Mouse (Mus musculus): ENCODE data around the gene Wnt5b.

DNA sequence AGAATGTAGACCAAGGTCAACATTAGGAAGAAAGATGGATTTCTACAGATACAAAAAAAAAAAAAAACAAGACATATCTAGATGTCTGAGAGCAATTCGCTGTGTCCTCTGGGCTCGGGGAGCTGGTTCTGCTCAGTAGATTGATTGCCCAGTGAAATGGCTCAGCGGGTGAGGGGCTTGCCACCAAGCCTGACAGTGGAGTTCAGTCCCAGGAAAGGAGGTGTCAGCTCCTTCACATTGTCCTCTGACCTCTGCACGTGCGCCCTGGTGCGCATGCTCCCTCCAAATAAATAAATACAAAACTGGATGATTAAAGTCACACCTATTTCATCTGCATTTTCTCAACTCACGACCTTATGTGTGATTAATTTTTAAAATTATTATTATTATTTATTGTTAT is 124.7 kb downstream of the Wnt5b start:
- no peak for TF ChIP-seq POLR2A (IDR thresholded peaks at IDR 0.05; ENCODE audit: low read depth, low read length)
- no peak for TF ChIP-seq CTCF (IDR thresholded peaks at IDR 0.05; ENCODE audit: borderline replicate concordance, insufficient read depth, low read length)

All from embryonic fibroblast, embryonic 13.5 days (primary cell).